Mouse (Mus musculus) lung, postnatal 0 days (tissue): ENCODE measurements around the gene Neu3.

ENCODE experiments used
- CTCF ChIP-seq: IDR thresholded peaks from 2 replicates; pipeline ENCODE4 v1.5.1; 2016; ENCODE audit warnings: antibody characterized with exemption, mild to moderate bottlenecking
- EP300 ChIP-seq: IDR thresholded peaks from 2 replicates; pipeline ENCODE4 v1.6.1; 2016; ENCODE audit warnings: antibody characterized with exemption, mild to moderate bottlenecking, control low read depth

GRCm38 (mm10) chr7:99795192-99795981, 32.8 kb downstream of the Neu3 start:
- TF ChIP-seq CTCF (no peak), EP300 (no peak)
